Mouse (Mus musculus): ENCODE results near the gene Cep162. TPM values are rescaled to one million over a fixed set of nuclear protein-coding genes. Genes with fewer than 3 reads are reported as not detected.
A peak's percentile ranks its signal among the peaks of the same experiment; 100 is the strongest.

The Cep162 gene
- total RNA-seq, 2 experiments from 2014 or later, result 12.6 to 13.6 TPM

DNA sequence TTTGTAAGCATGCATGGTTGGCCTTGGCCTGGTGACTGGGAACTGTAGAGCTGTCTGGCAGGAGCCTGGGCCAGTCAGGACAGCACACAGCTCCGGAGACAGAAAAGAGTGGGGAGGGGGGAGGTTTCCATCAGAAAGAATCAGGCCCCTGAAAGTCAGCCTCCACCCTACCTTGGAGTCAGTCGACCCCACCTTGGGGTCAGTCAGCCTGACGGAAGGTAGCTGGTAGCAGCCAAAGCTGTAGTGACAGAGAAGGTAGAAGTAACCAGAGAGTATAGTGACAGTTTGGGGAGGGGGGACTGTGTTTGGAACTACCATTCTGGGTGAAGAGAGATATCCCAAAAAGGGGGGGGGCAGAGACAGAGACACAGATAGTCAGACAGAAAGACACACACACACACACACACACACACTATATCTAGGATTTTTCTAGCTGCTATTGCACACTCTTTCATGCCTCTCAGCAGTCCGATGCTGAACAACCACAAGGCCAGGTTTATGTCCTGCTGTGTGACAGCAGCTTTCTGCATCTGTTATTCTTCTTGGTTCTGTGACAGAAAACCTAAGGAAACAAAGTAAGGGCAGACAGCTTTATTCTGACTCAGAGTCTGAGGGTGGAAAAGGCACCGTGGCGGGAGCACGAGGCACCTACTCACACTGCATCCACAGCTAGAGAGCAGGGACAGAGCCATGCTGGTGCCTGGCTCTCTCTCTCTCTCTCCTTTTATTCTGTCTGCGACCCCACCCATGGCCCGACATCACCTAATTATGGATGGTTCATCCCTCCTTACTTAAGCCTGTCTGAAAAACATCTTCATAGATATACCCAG is 88.1 kb downstream of the Cep162 start:
- DNase-seq, result no peak
- intact Hi-C loops (cut with DNase I), result no loop called here

DNA sequence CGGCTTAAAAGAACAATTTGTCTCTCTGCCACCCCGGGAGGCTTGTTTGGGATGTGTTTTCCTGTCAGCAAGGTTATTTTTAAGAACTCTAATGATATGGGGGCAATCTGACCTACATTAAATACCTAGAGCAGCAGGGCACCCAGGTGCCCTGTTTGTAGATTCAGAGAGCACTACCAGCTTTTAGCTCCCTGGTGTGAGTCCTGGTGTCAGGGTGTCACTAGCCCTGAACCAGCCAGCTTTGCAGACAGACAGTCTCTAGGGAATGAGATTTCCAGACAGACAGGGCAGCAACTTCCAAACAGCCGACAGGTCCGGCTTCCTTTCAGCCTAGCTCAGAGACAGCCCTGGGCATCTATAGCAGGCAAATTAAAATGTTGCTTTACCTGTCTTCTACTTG is 92.8 kb downstream of the Cep162 start:
- no peak for DNase-seq
- intact Hi-C loops (cut with DNase I), result no loop called here

DNA sequence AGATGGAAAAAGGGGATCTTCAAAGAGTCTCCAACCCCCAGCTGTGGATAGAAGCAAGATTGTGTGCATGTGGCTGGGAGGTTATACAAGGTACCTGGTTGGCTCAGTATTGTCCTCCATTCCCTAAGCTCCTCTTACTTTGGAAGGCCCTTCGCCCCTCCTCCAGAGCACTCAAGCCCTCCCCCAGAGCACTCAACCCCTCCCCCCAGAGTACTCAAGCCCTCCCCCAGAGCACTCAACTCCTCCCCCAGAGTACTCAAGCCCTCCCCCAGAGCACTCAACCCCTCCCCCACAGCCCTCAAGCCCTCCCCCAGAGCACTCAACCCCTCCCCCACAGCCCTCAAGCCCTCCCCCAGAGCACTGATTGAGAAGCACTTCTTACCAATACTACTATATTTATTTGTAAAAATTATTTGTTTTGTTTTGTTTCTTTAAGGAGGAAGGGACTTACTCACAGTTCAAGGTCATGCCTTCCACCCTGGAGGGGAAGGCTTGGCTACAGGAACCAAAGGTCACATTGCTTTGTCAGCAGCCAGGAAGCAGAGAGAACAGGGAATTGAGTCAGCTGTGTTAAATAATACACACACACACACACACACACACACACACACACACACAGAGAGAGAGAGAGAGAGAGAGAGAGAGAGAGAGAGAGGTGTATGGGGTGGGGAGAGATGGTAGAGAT is 102.6 kb downstream of the Cep162 start:
- DNase-seq, result no peak
- intact Hi-C loops (cut with DNase I), result no loop called here

DNA sequence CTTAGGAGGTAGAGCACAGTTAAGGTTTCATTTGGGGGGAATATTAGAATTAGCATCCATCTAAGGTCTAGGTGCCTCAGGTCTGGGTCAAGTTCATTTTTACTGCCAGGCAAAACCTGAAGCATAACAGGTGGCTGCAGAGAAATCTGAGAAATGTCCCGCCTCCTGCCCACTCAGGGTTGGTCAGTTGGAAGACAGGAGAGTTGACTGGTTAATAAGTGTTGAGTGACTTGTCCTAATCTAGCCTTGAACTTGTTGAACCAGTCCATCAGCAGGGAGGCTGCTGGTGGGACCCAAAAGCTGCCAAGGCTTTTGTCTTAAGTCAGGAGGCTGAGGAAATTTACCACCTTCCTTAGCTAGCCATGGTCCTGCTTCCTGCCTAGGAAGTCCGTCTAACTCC is 107.4 kb downstream of the Cep162 start:
- intact Hi-C loops (cut with DNase I), result no loop called here
- no peak for DNase-seq

DNA sequence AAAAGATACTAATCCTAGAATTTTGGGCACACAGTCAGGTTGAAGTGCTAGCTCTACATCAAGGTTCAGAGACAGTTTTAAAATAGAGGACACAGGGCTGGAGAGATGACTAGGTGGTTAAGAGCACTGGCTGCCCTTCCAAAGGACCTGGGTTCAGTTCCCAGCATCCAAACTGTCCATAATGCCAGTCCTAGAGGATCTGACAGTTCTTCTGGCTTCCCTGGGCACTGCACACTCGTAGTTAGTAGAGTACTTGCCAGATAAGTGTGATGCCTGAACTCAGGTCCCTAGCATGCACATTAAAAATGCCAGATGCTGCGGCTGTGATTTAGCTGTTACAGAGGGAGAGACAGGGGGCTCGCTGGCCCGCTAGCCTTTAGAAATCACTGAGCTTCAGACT is 108.9 kb downstream of the Cep162 start:
- DNase-seq, result no peak
- intact Hi-C loops (cut with DNase I), result no loop called here

DNA sequence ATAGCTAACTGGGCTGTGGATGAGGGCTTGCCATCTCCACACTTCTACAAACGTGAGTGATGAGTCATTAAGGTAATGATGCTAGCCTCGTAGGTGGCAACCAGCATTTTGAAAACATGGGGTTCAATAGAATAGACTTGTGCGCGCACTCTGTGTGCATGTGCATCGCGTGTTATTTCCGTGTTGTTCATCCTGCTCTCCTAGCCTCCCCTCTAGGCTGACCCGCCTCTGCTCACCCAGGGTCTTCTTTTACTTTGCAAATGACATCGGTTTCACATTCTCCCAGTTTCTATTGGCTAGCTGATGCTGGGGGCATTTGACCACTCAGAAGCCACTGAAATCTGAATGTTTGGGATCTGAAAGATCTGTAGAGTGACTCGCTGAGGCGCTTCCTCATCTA is 109.7 kb downstream of the Cep162 start:
- no peak for DNase-seq
- intact Hi-C loops (cut with DNase I), result no loop called here

DNA sequence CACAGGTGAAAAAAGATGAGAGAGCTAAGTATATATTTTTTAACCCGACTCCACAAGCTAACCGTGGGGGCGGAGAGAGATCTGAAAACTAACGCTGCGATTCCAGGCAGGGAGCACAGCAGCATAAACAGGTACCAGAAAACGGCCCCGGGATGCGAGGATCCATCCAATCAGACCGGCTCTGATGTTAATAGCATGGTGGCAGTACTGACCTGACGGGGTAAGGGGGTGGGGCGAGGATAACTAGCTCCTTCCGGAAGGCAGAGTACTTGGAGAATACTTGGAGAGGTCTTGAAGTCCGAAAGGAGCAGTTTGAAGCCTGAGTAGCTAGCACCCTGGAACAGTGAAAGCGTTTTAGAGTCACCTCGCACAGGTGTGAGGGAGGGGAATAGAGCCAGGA is 110.2 kb downstream of the Cep162 start:
- intact Hi-C loops (cut with DNase I), result no loop called here
- no peak for DNase-seq

DNA sequence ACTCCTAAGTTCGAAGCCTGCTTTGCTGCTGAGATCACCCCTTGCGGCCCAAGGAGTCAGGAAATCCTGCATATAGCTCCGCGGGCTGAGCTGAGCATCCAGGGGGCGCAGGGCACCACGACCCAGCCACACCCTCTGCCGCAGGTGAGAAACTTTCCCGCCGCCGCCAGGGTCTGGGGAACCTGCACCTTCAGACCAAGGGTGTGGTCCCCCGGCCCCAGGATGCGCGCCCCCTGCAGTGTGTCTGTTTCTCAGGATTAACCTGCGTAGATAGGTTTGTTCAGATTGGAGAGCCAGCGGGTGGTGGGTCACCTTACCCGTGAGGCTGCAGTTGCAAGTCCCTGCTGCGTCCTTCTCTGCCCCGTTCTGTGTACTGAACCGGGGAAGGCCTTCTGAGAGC is 110.8 kb downstream of the Cep162 start:
- peak; percentile 25 for DNase-seq
- intact Hi-C loops (cut with DNase I), result no loop called here

DNA sequence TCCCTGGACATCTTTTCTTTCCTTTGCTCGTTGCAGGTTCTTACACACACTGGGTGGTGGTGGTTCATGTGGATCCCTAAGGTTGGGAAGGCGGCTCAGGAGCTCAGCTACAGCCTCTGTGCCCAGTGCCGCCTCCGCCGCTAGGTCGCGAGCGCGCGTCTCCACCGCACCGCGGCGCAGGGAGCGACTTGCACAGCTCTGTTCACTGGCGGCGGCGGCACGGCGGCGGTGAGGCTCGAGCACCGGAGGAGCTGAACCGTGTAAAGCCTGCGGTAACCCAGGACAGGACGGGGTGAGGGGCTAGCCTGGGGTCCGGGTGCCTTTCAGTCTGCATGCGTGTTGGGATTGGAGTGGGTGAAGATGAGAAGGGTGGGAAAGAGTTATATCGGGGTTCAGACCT is 111.2 kb downstream of the Cep162 start, which contains the start of gene Mrap2:
Gene Mrap2 (plus strand): TSS at position 201 of the 400 bp plus-strand sequence.
- peak; percentile 67 for DNase-seq
- intact Hi-C loops (cut with DNase I), result no loop called here

DNA sequence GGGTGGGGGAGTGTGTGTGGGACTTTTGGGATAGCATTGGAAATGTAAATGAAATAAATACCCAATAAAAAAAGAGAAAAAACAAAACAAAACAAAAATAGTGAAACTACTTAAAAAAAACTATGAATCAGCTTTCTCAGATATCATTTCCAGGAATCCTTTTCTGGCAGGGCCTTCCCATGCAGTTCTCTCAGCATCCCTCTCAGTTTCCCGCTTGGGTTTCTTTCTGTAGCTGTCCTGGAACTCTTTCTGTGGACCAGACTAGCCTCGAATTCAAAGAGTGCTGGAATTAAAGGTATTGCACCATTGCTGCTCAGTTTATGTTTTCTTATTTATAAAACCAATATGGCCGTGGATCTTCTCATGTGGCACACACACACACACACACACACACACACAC is 112.3 kb downstream of the Cep162 start:
- intact Hi-C loops (cut with DNase I), result no loop called here
- no peak for DNase-seq

Other genes with a start within 250 kb of the Cep162 start
- gene Ripply2, start 240.0 kb downstream of the Cep162 start, total RNA-seq (2021), result 1 to 10 TPM; 5.4 to 6.1 TPM
- 10 to 100 TPM; 32.6 to 35.7 TPM for gene Cyb5r4, start 233.5 kb downstream of the Cep162 start, total RNA-seq (2021)
- 1 to 10 TPM; 1.5 to 3.5 TPM for gene Mrap2, start 111.2 kb downstream of the Cep162 start, total RNA-seq (2021)